Mouse (Mus musculus) hindbrain, embryonic 13.5 days (tissue): ENCODE results near the gene Taf4. TPM values are rescaled to one million over a fixed set of nuclear protein-coding genes. Genes with fewer than 3 reads are reported as not detected.

Source experiments
- ATAC-seq: fragments of 200-750 bp; cut with Nextera tagmentation; 2 replicates; pipeline ENCODE4 v1.8.0; 2017; ENCODE audit warnings: moderate TSS enrichment; ENCODE audit not compliant: low FRiP score
- H3K27ac ChIP-seq: fragments of 300-500 bp; sonication (generic); 2 replicates; pipeline ENCODE4 v1.5.1; 2015; ENCODE audit warnings: inconsistent platforms, mild to moderate bottlenecking, moderate library complexity
- H3K27me3 ChIP-seq: fragments of 300-500 bp; sonication (generic); 2 replicates; pipeline ENCODE4 v1.6.1; 2015; ENCODE audit warnings: mild to moderate bottlenecking, inconsistent platforms
- H3K36me3 ChIP-seq: fragments of 300-500 bp; sonication (generic); 2 replicates; pipeline ENCODE4 v1.6.1; 2015; ENCODE audit warnings: mild to moderate bottlenecking, inconsistent platforms
- H3K4me1 ChIP-seq: fragments of 300-500 bp; sonication (generic); replicated peaks from 2 replicates; pipeline ENCODE4 v1.6.1; 2015; ENCODE audit warnings: inconsistent platforms
- H3K4me2 ChIP-seq: fragments of 300-500 bp; sonication (generic); 2 replicates; pipeline ENCODE4 v1.6.1; 2015; ENCODE audit warnings: inconsistent platforms, mild to moderate bottlenecking, moderate library complexity
- H3K4me3 ChIP-seq: fragments of 300-500 bp; sonication (generic); 2 replicates; pipeline ENCODE4 v1.5.1; 2015; ENCODE audit warnings: mild to moderate bottlenecking, inconsistent platforms
- H3K9ac ChIP-seq: fragments of 300-500 bp; sonication (generic); 2 replicates; pipeline ENCODE4 v1.6.1; 2015; ENCODE audit warnings: mild to moderate bottlenecking, inconsistent platforms
- H3K9me3 ChIP-seq: fragments of 300-500 bp; sonication (generic); 2 replicates; pipeline ENCODE4 v1.6.1; 2016; ENCODE audit warnings: inconsistent platforms
- WGBS: fragments of 180-500 bp; shearing (Covaris S2); methylation state at CpG from one replicate; pipeline ENCODE4 v1.1.7; 2015; 5-methylcytosine and 5-hydroxymethylcytosine counted together
- polyA plus RNA-seq: library from polyadenylated mRNA; unstranded; fragments of >200 nt; fragmentation: Nextera tagmentation; extraction: Ambion mirVana; gene quantifications from 2 replicates; pipeline ENCODE4 v1.2.1, GENCODE M21; 2015

The Taf4 gene
- polyA plus RNA-seq, 1 experiment from 2014 or later = 4.5 TPM

GRCm38 (mm10) chr2:179869871-179870270, 106.6 kb downstream of the Taf4 start:
- H3K27me3 ChIP-seq = peaks cover 12% of the 10 kb centered on the region; the same call in 1 of the 2 replicates
- ATAC-seq = peak; percentile 70
- no peaks in the 10 kb centered on the region for H3K9me3 ChIP-seq
- no peaks in the 10 kb centered on the region for H3K36me3 ChIP-seq
- H3K4me3 ChIP-seq = no peak overlapping the region
- no peak overlapping the region for H3K9ac ChIP-seq
- peaks cover 19% of the 10 kb centered on the region for H3K4me1 ChIP-seq
- H3K4me2 ChIP-seq = no peak overlapping the region
- WGBS = 14% methylated on average over 2 of the region's 2 CpGs
- H3K27ac ChIP-seq = peak overlapping the region; percentile 58; the same call in 1 of the 2 replicates

- no peak overlapping the region for H3K9ac ChIP-seq
- H3K4me3 ChIP-seq = no peak overlapping the region
- peaks cover 23% of the 10 kb centered on the region for H3K4me1 ChIP-seq
- peaks cover 12% of the 10 kb centered on the region; the same call in 1 of the 2 replicates for H3K27me3 ChIP-seq
- H3K4me2 ChIP-seq = no peak overlapping the region
- ATAC-seq = no peak
- 77% methylated on average over 3 of the region's 3 CpGs for WGBS
- H3K9me3 ChIP-seq = no peaks in the 10 kb centered on the region
- no peak overlapping the region for H3K27ac ChIP-seq
- H3K36me3 ChIP-seq = no peaks in the 10 kb centered on the region
Observed at GRCm38 (mm10) chr2:179867669-179868068, 108.8 kb downstream of the Taf4 start.

GRCm38 (mm10) chr2:179865097-179865496, 111.3 kb downstream of the Taf4 start:
- 73% methylated on average over 5 of the region's 5 CpGs for WGBS
- ATAC-seq = no peak
- H3K4me3 ChIP-seq = no peak overlapping the region
- H3K9ac ChIP-seq = no peak overlapping the region
- H3K36me3 ChIP-seq = no peaks in the 10 kb centered on the region
- H3K4me1 ChIP-seq = peaks cover 16% of the 10 kb centered on the region
- H3K27ac ChIP-seq = no peak overlapping the region
- H3K4me2 ChIP-seq = no peak overlapping the region
- H3K9me3 ChIP-seq = no peaks in the 10 kb centered on the region
- 0 out of 2 replicates have a peak, but pooled peaks cover 5% of the 10 kb centered on the region for H3K27me3 ChIP-seq

- H3K4me2 ChIP-seq = no peak overlapping the region
- H3K27ac ChIP-seq = no peak overlapping the region
- H3K9ac ChIP-seq = no peak overlapping the region
- WGBS = 68% methylated on average over 3 of the region's 3 CpGs
- H3K9me3 ChIP-seq = no peaks in the 10 kb centered on the region
- no peak for ATAC-seq
- 0 out of 2 replicates have a peak, but pooled peaks cover 3% of the 10 kb centered on the region for H3K27me3 ChIP-seq
- no peak overlapping the region for H3K4me3 ChIP-seq
- peaks cover 5% of the 10 kb centered on the region; the same call in 1 of the 2 replicates for H3K4me1 ChIP-seq
- H3K36me3 ChIP-seq = no peaks in the 10 kb centered on the region
Observed at GRCm38 (mm10) chr2:179863266-179863665, 113.2 kb downstream of the Taf4 start.

GRCm38 (mm10) chr2:179862676-179863075, 113.8 kb downstream of the Taf4 start:
- Histone ChIP-seq H3K27me3 (0 out of 2 replicates have a peak, but pooled peaks cover 3% of the 10 kb centered on the region), H3K9me3 (no peaks in the 10 kb centered on the region), H3K9ac (no peak overlapping the region), H3K4me1 (peaks cover 5% of the 10 kb centered on the region; the same call in 1 of the 2 replicates), H3K4me3 (no peak overlapping the region), H3K27ac (no peak overlapping the region), H3K4me2 (no peak overlapping the region), H3K36me3 (no peaks in the 10 kb centered on the region)
- 70% methylated on average over 3 of the region's 3 CpGs for WGBS
- ATAC-seq = no peak

Other genes with a start within 250 kb of the Taf4 start
- gene Lsm14b, start 48.3 kb upstream of the Taf4 start, polyA plus RNA-seq = 22.5 and 23.4 TPM in 2 replicates
- 665 and 670 TPM in 2 replicates for gene Psma7, start 65.8 kb upstream of the Taf4 start, polyA plus RNA-seq
- 52.7 TPM in 2 replicates for gene Ss18l1, start 65.9 kb upstream of the Taf4 start, polyA plus RNA-seq
- 31.9 and 35.0 TPM in 2 replicates for gene Mtg2, start 93.9 kb upstream of the Taf4 start, polyA plus RNA-seq
- 3.1 TPM in 2 replicates for gene Hrh3, start 127.8 kb upstream of the Taf4 start, polyA plus RNA-seq
- gene Osbpl2, start 142.7 kb upstream of the Taf4 start, polyA plus RNA-seq = 58.2 and 60.8 TPM in 2 replicates
- 208 and 213 TPM in 2 replicates for gene Adrm1, start 194.8 kb upstream of the Taf4 start, polyA plus RNA-seq
- 1.9 and 2.1 TPM in 2 replicates for gene Lama5, start 249.2 kb upstream of the Taf4 start, polyA plus RNA-seq